Mouse (Mus musculus): ENCODE results near the gene Megf6. TPM values are rescaled to one million over a fixed set of nuclear protein-coding genes. Genes with fewer than 3 reads are reported as not detected.

Gene Megf6
- total and polyA plus RNA-seq, 3 experiments, result not detected

- dilution Hi-C loops (cut with MboI; ENCODE audit: extremely low pct_ligation_motif_present, extremely low pct_unique_long_range_greater_than_20kb, low sequenced_read_pairs), result no loop called here
- H3K4me3 ChIP-seq (replicated peaks in 1 of 3; ENCODE audit: low read depth in 2 of 3, low read length in 2 of 3, poor library complexity in 1 of 3), result no peak overlapping the region
- no peaks in the 10 kb centered on the region for H3K4me1 ChIP-seq (ENCODE audit: control insufficient read depth in 1 of 2, insufficient read depth in 2 of 2)
Observed at GRCm38 (mm10) chr4:154299541-154300271, 129.2 kb downstream of the Megf6 start.

GRCm38 (mm10) chr4:154301466-154301881 is 130.9 kb downstream of the Megf6 start, which contains the start of gene Arhgef16:
Arhgef16 (minus strand) TSS chr4:154301676.
- Histone ChIP-seq H3K9ac (ENCODE audit: insufficient read depth, low read depth) (no peak within 1 kb of the TSS), H3K36me3 (replicated peaks in 1 of 2; ENCODE audit: control insufficient read depth in 1 of 2, insufficient read depth in 1 of 2, low read length in 1 of 2) (no peaks in the 10 kb centered on the region), H3K4me1 (ENCODE audit: control insufficient read depth in 1 of 2, insufficient read depth in 2 of 2) (no peaks in the 10 kb centered on the region), H3K79me2 (replicated peaks; ENCODE audit: control insufficient read depth, extremely low read depth, insufficient read depth, poor library complexity, severe bottlenecking) (no peaks in the 10 kb centered on the region), H3K4me3 (replicated peaks in 1 of 3; ENCODE audit: low read depth in 2 of 3, low read length in 2 of 3, poor library complexity in 1 of 3) (no peak within 1 kb of the TSS), H3K27ac (ENCODE audit: insufficient read depth, low read depth) (no peak within 1 kb of the TSS), H3K4me2 (ENCODE audit: insufficient read depth, low read depth, poor library complexity, severe bottlenecking) (no peak within 1 kb of the TSS), H3K27me3 (replicated peaks) (no peaks in the 10 kb centered on the region), H3K9me3 (replicated peaks; ENCODE audit: low read length) (peaks cover 67% of the 10 kb centered on the region)
- TF ChIP-seq IRF4 (IDR thresholded peaks at IDR 0.05; ENCODE audit: low read depth, low read length), result no peak
- no peak for TF ChIP-seq USF1 (IDR thresholded peaks at IDR 0.05; ENCODE audit: low read depth, low read length)
- TF ChIP-seq RCOR1 (conservative IDR thresholded peaks at IDR 0.05; ENCODE audit: low read depth, low read length), result no peak
- no peak for TF ChIP-seq MAFK (IDR thresholded peaks at IDR 0.05; ENCODE audit: insufficient replicate concordance, low read length)
- TF ChIP-seq BHLHE40 (IDR thresholded peaks at IDR 0.05; ENCODE audit: low read depth, low read length), result no peak
- TF ChIP-seq ELF1 (IDR thresholded peaks at IDR 0.05; ENCODE audit: low read depth, low read length), result no peak
- no peak for TF ChIP-seq MXI1 (IDR thresholded peaks at IDR 0.05; ENCODE audit: low read depth, low read length)
- no peak for TF ChIP-seq E2F4 (IDR thresholded peaks at IDR 0.05; ENCODE audit: insufficient replicate concordance, low read depth, low read length)
- TF ChIP-seq NRF1 (IDR thresholded peaks at IDR 0.05; ENCODE audit: low read depth, low read length), result no peak
- TF ChIP-seq JUN (IDR thresholded peaks at IDR 0.05; ENCODE audit: insufficient read depth, low read depth, low read length), result no peak
- TF ChIP-seq POLR2A (IDR thresholded peaks at IDR 0.05; ENCODE audit: low read depth, low read length), result no peak
- no peak for TF ChIP-seq HCFC1 (IDR thresholded peaks at IDR 0.05; ENCODE audit: low read depth, low read length)
- TF ChIP-seq POLR2AphosphoS2 (IDR thresholded peaks at IDR 0.05; ENCODE audit: low read depth, low read length), result no peak
- in situ Hi-C loops (cut with MboI; ENCODE audit: low pct_ligation_motif_present, low pct_unique_long_range_greater_than_20kb, low sequenced_read_pairs) (no loop called here), dilution Hi-C loops (cut with MboI; ENCODE audit: extremely low pct_ligation_motif_present, extremely low pct_unique_long_range_greater_than_20kb, low sequenced_read_pairs) (no loop called here)
- DNase-seq (ENCODE audit: extremely low read depth), result no peak

More at GRCm38 (mm10) chr4:154299541-154300271, 129.2 kb downstream of the Megf6 start:
- no peak overlapping the region for H3K4me2 ChIP-seq (ENCODE audit: insufficient read depth, low read depth, poor library complexity, severe bottlenecking)
- no peak for DNase-seq (ENCODE audit: extremely low read depth)
- in situ Hi-C loops (cut with MboI; ENCODE audit: low pct_ligation_motif_present, low pct_unique_long_range_greater_than_20kb, low sequenced_read_pairs), result no loop called here
- no peaks in the 10 kb centered on the region for H3K79me2 ChIP-seq (replicated peaks; ENCODE audit: control insufficient read depth, extremely low read depth, insufficient read depth, poor library complexity, severe bottlenecking)
- no peaks in the 10 kb centered on the region for H3K27me3 ChIP-seq (replicated peaks)
- no peaks in the 10 kb centered on the region for H3K36me3 ChIP-seq (replicated peaks in 1 of 2; ENCODE audit: control insufficient read depth in 1 of 2, insufficient read depth in 1 of 2, low read length in 1 of 2)
- no peak overlapping the region for H3K27ac ChIP-seq (ENCODE audit: insufficient read depth, low read depth)
- TF ChIP-seq EP300 (IDR thresholded peaks at IDR 0.05; ENCODE audit: low read length) (no peak), HCFC1 (IDR thresholded peaks at IDR 0.05; ENCODE audit: low read depth, low read length) (no peak), CHD1 (IDR thresholded peaks at IDR 0.05; ENCODE audit: low read depth, low read length) (no peak), RAD21 (IDR thresholded peaks at IDR 0.05; ENCODE audit: low read depth, low read length) (no peak), CHD2 (IDR thresholded peaks at IDR 0.05; ENCODE audit: low read length) (no peak), GABPA (IDR thresholded peaks at IDR 0.05; ENCODE audit: insufficient replicate concordance, low read depth, low read length) (no peak), NRF1 (IDR thresholded peaks at IDR 0.05; ENCODE audit: low read depth, low read length) (no peak), IRF4 (IDR thresholded peaks at IDR 0.05; ENCODE audit: low read depth, low read length) (no peak), MAFK (IDR thresholded peaks at IDR 0.05; ENCODE audit: insufficient replicate concordance, low read length) (no peak), UBTF (IDR thresholded peaks at IDR 0.05; ENCODE audit: low read depth, low read length) (no peak), KAT2A (IDR thresholded peaks at IDR 0.05; ENCODE audit: insufficient replicate concordance, low read length) (no peak), MAZ (IDR thresholded peaks at IDR 0.05; ENCODE audit: low read depth, low read length) (no peak)
- H3K9me3 ChIP-seq (replicated peaks; ENCODE audit: low read length), result peaks cover 77% of the 10 kb centered on the region
- H3K9ac ChIP-seq (ENCODE audit: insufficient read depth, low read depth), result no peak overlapping the region

All from CH12.LX (cell line).